Mouse (Mus musculus): ENCODE measurements around the gene Isoc2b. TPM values are rescaled to one million over a fixed set of nuclear protein-coding genes. Genes with fewer than 3 reads are reported as not detected.
"Not testable (repeated sequence)": the region's sequence is repeated elsewhere in the genome, so short reads cannot be mapped to it uniquely, and the experiment has no call there.

The Isoc2b gene
- polyA plus RNA-seq, 1 experiment from 2014 or later, result 4.8 TPM

DNA sequence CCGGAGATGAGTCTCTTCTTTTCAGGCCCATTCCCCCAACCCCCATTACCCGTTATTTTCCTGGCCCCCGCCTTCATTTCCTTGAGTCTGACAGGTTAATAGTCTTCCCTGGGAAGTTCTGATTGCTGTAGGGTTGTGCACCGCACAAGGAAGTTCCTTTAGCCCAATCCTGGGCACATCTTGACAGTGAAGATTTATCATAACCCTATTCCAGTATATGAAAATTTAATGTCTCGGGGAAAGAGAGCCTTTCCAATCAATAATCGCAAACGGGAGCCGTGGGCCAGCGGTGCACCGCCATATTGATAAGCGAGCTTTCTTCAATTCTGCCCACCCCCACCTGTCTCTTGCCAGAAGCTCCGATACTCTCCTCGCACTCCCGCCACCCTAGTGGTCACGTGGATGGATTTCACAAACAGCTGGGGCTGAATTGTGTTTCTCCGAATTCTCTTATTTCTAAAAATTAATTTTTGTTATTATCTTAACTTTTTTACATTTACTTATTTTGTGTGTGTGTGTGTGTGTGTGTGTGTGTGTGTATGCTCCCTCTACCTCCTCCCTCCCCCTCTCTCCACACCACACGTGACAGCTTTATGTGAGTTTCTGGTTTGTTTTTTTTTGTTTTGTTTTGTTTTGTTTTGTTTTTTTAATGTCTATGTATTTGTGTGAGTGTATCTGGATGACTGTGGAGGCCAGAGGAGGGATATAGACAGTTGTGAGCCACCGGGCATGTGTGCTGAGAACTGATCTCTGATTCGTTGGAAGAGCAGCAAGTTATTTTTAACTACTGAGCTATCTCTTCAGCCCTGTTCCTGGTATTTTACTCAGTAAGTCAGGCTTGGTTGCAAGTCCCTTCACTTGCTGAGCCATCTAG, 29.8 kb upstream of the Isoc2b start:
- 11% methylated on average over 19 of the region's 19 CpGs for WGBS

DNA sequence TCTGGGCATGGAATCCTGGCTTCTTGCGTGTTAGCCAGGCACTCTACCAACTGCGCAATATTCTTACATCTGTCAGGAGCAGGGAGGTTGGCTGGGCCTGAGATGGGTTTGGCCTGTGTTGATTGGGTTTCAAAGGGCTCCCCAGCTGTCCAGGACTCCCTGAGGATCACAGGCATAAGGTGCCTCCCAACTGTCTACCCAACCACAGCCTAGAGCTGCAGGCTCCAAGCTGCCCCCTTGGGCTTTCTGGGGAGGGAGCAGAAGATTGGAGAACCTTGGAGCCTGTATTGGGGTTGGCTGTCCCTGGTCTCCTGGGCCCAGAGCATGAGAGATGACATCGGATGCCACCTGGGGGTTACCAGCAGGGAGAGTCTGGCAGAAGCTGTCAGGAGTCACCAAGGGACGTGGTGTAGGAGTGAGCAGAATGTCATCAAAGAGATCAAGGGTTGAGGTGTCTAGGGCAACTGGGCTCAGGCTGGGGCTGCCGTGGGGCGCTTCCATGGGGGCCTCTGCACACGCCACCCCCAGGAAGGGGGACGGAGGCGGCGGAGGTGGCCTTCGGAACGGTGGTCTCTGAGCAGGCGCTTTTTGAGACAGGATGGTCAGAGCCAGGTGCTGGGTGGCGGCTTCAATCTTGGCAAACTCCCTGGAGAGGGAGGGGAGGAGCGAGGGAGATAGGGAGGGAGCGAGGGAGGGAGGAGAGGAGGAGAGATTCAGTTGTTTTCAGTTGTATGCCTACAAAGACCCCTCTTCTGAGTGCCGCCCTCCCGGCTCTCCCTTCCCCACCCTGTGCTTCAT, 29.0 kb upstream of the Isoc2b start:
- peak overlapping the region; percentile 18 for H3K4me3 ChIP-seq
- no peaks in the 10 kb centered on the region for H3K36me3 ChIP-seq
- H3K27me3 ChIP-seq (replicated peaks), result peaks cover 7% of the 10 kb centered on the region; the same call in 1 of the 2 replicates
- peak overlapping the region; percentile 54 for H3K4me2 ChIP-seq (replicated peaks)
- H3K4me1 ChIP-seq, result peaks cover 4% of the 10 kb centered on the region; the same call in 1 of the 2 replicates
- peak; percentile 61 for ATAC-seq (ENCODE audit: low FRiP score, low read depth)
- peaks cover 4% of the 10 kb centered on the region; the same call in 1 of the 2 replicates for H3K9me3 ChIP-seq
- no peak overlapping the region for H3K27ac ChIP-seq
- H3K9ac ChIP-seq, result peak overlapping the region; percentile 29; the same call in 1 of the 2 replicates
- 22% methylated on average over 18 of the region's 18 CpGs for WGBS

More for the DNA sequence above, 29.8 kb upstream of the Isoc2b start:
- H3K4me3 ChIP-seq, result peak overlapping the region; percentile 18
- no peak overlapping the region for H3K27ac ChIP-seq
- peak overlapping the region; percentile 54 for H3K4me2 ChIP-seq (replicated peaks)
- no peaks in the 10 kb centered on the region for H3K36me3 ChIP-seq
- H3K27me3 ChIP-seq (replicated peaks), result peaks cover 7% of the 10 kb centered on the region; the same call in 1 of the 2 replicates
- peaks cover 4% of the 10 kb centered on the region; the same call in 1 of the 2 replicates for H3K4me1 ChIP-seq
- peak; percentile 56 for ATAC-seq (ENCODE audit: low FRiP score, low read depth)
- H3K9me3 ChIP-seq, result peaks cover 4% of the 10 kb centered on the region; the same call in 1 of the 2 replicates
- H3K9ac ChIP-seq, result peak overlapping the region; percentile 29; the same call in 1 of the 2 replicates

DNA sequence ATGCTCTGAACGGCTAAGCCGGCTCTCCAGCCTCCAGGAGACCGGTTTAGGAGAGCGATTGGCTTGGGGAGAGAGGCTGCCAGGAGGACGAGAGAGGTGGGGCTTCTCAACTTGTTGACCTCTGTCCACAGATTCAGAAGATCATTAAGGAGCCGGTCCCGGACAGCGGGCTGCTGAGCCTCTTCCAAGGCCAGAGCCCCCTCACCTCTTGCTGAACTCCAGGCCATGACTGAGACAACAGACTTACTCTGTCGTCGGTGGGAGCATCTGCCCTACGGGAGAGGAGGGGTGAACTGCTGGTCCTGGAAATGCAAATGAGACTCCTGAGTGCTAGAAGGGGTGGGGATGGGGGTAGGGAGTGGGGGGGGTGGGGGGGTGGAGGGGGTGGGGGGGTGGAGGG, 25.1 kb upstream of the Isoc2b start:
- WGBS, result 58% methylated on average over 11 of the region's 11 CpGs
- Histone ChIP-seq H3K9ac (no peak overlapping the region), H3K4me1 (peaks cover 4% of the 10 kb centered on the region; the same call in 1 of the 2 replicates), H3K9me3 (no peaks in the 10 kb centered on the region), H3K27me3 (replicated peaks) (peaks cover 7% of the 10 kb centered on the region; the same call in 1 of the 2 replicates), H3K36me3 (no peaks in the 10 kb centered on the region), H3K4me2 (replicated peaks) (no peak overlapping the region), H3K4me3 (no peak overlapping the region), H3K27ac (no peak overlapping the region)
- ATAC-seq (ENCODE audit: low FRiP score, low read depth), result no peak

DNA sequence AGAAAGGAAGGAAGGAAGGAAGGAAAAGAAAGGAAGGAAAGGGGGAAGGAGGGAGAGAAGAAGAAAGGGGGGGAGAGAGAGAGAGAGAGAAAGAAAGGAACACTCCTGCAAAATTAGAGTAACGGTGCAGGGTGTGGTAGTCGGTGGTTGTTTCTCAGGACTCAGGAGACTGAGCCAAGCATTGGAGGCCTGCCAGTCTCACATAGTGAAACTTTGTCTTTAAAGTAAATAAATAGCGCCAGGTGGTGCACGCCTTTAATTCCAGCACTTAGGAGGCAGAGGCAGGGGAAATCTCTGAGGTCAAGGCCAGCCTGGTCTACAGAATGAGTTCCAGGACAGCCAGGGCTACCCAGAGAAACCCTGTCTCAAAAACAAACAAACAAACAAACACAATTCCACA, 16.6 kb upstream of the Isoc2b start:
- Histone ChIP-seq H3K27me3 (replicated peaks) (no peaks in the 10 kb centered on the region), H3K36me3 (no peaks in the 10 kb centered on the region), H3K27ac (no peak overlapping the region), H3K9me3 (no peaks in the 10 kb centered on the region), H3K9ac (no peak overlapping the region), H3K4me3 (no peak overlapping the region), H3K4me2 (replicated peaks) (no peak overlapping the region), H3K4me1 (no peaks in the 10 kb centered on the region)
- WGBS, result 84% methylated on average over 4 of the region's 4 CpGs
- no peak for ATAC-seq (ENCODE audit: low FRiP score, low read depth)

DNA sequence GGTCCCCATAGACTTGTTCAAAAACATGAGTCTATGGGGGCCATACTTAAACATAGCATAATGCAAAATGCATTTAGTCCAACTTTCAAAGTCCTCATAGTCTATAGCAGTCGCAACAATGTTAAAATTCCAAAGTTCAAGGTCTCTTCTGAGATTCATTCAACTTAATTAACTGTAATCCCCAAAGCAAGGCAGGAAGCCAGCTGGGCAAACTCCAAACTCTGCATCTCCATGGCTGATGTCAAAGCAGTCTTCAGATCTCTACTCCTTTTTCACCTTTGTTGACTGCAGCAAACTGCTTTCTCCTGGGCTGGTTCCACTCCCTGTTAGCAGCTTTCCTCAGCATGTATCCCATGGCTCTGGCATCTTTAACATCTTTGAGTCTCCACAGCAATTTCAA, 9.0 kb upstream of the Isoc2b start:
- H3K4me3 ChIP-seq; H3K36me3 ChIP-seq; H3K4me2 ChIP-seq (replicated peaks); H3K9me3 ChIP-seq; H3K27me3 ChIP-seq (replicated peaks); ATAC-seq (ENCODE audit: low FRiP score, low read depth); H3K9ac ChIP-seq; H3K4me1 ChIP-seq; H3K27ac ChIP-seq: not testable (repeated sequence)
- 95% methylated on average over 1 of the region's 1 CpGs for WGBS

DNA sequence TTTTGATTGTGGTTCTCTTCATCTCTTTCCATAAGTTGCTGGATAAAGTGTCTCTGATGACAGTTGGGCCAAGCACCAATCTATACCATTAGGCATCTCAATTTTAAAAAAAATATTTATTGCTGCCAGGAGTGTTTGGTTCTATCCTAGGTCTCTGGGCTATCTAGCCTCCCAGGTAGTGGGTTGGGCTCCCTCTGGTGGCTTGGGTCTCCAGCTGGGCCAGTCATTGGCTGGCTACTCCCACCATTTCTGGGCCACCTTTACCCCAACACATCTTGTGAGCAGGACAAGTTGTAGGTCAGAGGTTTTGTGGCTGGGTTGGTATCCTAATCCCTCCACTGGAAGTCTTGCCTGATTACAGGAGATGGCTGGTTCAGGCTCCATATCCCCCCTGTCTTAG, 8.1 kb upstream of the Isoc2b start:
- ATAC-seq (ENCODE audit: low FRiP score, low read depth), result no peak

DNA sequence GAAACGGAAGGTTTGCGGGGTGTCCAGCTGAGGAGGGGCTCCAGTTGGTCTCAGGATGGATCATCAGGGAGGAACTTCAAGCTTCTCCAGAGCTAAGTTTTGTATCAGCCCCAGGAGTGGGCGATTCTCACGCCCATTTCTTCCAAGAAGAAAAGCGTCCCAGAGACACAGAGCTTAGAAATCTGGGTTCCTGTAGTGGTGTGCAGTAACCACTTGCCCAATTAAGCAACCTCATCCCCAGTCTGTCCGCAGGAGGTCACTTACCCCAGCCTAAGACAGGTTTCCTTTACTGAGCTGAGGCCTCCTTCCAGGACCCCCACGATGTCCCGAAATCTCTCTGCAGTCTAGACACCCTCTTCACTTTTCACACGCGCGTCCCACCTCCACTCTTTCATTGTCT, 7.2 kb upstream of the Isoc2b start:
- H3K4me1 ChIP-seq, result peaks cover 8% of the 10 kb centered on the region
- H3K9me3 ChIP-seq, result no peaks in the 10 kb centered on the region
- H3K4me3 ChIP-seq, result peak overlapping the region; percentile 45
- peak; percentile 46; the same call in 1 of the 2 replicates for ATAC-seq (ENCODE audit: low FRiP score, low read depth)
- no peak overlapping the region for H3K27ac ChIP-seq
- H3K36me3 ChIP-seq, result no peaks in the 10 kb centered on the region
- H3K4me2 ChIP-seq (replicated peaks), result peak overlapping the region; percentile 80
- no peaks in the 10 kb centered on the region for H3K27me3 ChIP-seq (replicated peaks)
- 10% methylated on average over 11 of the region's 11 CpGs for WGBS
- peak overlapping the region; percentile 55; the same call in 1 of the 2 replicates for H3K9ac ChIP-seq

More for the DNA sequence above, 8.1 kb upstream of the Isoc2b start:
- Histone ChIP-seq H3K27me3 (replicated peaks) (no peaks in the 10 kb centered on the region), H3K36me3 (no peaks in the 10 kb centered on the region), H3K4me1 (peaks cover 8% of the 10 kb centered on the region), H3K4me3 (no peak overlapping the region), H3K9me3 (no peaks in the 10 kb centered on the region), H3K27ac (no peak overlapping the region), H3K4me2 (replicated peaks) (peak overlapping the region; percentile 80; the same call in 1 of the 2 replicates), H3K9ac (no peak overlapping the region)

DNA sequence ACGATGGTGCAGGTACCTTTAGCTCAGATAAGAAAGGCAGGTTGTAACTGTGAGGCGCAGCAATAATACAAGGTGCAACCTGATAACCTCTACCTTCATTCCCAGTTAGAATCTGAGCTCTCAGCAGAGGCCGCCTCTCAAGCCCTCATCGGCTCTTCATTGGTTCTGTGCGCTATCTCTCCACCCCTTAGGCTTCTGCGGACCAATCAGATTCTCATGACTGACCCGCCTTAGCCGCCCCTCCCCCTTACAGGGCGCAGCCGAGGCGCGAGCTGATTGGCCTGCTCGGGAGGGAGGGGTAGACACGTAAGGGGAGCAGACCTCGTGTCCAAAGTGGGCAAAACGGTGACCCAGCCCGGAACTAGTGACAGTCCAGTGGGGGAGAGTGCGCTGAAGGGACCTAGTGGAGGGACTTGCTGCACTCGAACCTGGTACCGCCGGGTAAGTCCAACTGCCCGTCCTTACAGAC, 6.7 kb upstream of the Isoc2b start, which contains the start of gene Isoc2a:
Gene Isoc2a, plus strand, starts transcription at position 401 of the 469 bp plus-strand sequence.
- no peaks in the 10 kb centered on the region for H3K27me3 ChIP-seq (replicated peaks)
- peak within 1 kb of the TSS; percentile 45 for H3K4me3 ChIP-seq
- H3K36me3 ChIP-seq, result no peaks in the 10 kb centered on the region
- H3K9ac ChIP-seq, result peak within 1 kb of the TSS; percentile 55; the same call in 1 of the 2 replicates
- WGBS, result 2% methylated on average over 22 of the region's 22 CpGs
- ATAC-seq (ENCODE audit: low FRiP score, low read depth), result peak; percentile 99
- H3K27ac ChIP-seq, result no peak within 1 kb of the TSS
- no peaks in the 10 kb centered on the region for H3K9me3 ChIP-seq
- peak within 1 kb of the TSS; percentile 80 for H3K4me2 ChIP-seq (replicated peaks)
- peaks cover 8% of the 10 kb centered on the region for H3K4me1 ChIP-seq

DNA sequence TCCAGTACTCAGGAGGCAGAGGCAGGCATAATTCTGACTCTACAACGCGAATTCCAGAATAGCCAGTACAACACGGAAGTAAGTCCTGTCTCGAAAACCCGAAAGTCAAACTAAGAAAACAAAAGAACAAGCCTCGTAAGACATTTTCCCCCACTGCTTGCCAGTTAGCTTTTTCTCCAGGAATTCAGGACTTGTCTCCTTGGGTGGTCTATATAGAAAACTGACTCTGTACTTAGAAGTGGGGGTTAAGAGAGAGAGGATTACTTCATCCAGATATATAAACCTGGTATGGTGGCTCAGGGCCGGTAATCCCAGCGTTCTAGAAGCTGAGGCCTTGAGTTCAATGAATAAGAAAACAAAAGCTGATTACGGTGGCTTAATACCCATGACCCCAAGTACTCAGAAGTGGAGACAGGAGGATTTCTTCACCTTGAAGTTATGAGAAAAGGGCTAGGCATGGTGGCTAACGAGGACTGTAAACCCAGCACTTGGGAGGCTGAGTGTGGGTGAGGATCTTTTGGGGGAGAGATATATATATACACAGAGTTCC, 3.4 kb downstream of the Isoc2b start:
- Histone ChIP-seq H3K9me3 (no peaks in the 10 kb centered on the region), H3K4me1 (peaks cover 9% of the 10 kb centered on the region), H3K9ac (peak overlapping the region; percentile 47), H3K4me3 (peak overlapping the region; percentile 55), H3K4me2 (replicated peaks) (peak overlapping the region; percentile 66), H3K27me3 (replicated peaks) (no peaks in the 10 kb centered on the region), H3K27ac (peak overlapping the region; percentile 50; the same call in 1 of the 2 replicates), H3K36me3 (no peaks in the 10 kb centered on the region)
- WGBS, result 45% methylated on average over 10 of the region's 10 CpGs
- no peak for ATAC-seq (ENCODE audit: low FRiP score, low read depth)

DNA sequence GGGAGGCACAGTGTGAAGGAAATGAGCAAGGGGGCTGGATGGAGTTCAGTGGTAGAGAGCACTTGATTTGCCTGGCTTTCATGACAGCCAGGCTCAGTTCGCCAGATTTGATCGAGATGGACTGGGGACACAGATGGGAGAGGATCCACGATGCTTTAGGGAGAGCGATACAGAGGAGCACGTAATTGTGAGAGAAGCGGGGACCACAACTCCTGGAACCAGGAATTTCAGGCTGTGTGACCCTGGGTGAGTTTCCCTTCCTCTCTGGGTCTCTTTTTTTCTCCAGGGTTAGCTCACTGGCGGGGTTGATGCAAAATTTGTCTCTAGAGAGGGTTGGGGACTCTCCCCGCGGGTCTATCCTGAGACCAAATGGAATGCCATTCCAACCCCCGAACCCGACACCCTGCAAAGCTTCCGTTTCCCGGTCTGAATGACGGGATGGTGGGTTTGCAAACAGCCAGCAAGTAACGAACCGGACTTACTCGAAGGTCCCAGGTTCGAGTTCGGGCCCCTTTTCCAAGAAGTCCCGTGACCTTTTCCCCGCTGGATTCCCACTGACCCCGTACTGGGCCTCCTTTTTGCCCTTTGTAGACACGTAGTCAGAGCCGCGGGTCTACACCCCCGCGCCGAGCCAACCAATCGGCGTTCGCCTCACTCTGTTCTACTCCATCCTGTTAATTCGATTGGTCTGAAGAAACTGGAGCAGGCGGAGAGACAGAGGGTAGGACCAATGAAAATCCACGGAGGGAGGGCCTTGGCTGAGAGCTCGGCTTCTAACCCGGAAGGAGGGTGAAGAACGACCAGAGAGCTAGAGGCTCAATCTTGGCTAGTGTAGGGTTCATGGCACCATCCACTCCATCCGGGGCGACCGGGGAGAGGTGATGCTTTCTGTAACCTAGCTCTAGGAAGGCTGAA, 4.2 kb downstream of the Isoc2b start:
- Histone ChIP-seq H3K27me3 (replicated peaks) (no peaks in the 10 kb centered on the region), H3K27ac (peak overlapping the region; percentile 50; the same call in 1 of the 2 replicates), H3K36me3 (no peaks in the 10 kb centered on the region), H3K9me3 (no peaks in the 10 kb centered on the region), H3K4me1 (peaks cover 9% of the 10 kb centered on the region), H3K9ac (peak overlapping the region; percentile 55), H3K4me2 (replicated peaks) (peak overlapping the region; percentile 66), H3K4me3 (peak overlapping the region; percentile 55)
- 5% methylated on average over 40 of the region's 40 CpGs for WGBS
- ATAC-seq (ENCODE audit: low FRiP score, low read depth), result peak; percentile 100

DNA sequence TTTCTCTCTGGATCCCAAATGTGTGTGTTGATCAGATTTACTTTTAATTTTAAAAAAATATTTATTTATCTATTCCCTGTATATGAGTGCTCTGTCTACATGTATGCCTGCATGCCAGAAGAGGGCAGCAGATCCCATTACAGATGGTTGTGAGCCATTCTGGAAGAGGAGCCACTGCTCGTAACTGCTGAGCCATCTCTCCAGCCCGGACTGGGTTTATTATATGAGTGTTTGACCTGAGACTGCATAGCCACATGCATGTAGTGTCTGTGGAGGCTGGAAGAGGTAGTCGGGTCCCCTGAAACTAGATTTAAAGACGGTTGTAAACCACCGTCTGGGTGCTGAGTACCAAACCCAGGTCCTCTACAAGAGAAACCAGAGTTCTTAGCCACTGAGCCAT, 5.0 kb downstream of the Isoc2b start:
- Histone ChIP-seq H3K4me3 (no peak overlapping the region), H3K27ac (no peak overlapping the region), H3K27me3 (replicated peaks) (no peaks in the 10 kb centered on the region), H3K4me2 (replicated peaks) (peak overlapping the region; percentile 66), H3K9ac (no peak overlapping the region), H3K36me3 (no peaks in the 10 kb centered on the region), H3K4me1 (peaks cover 9% of the 10 kb centered on the region), H3K9me3 (no peaks in the 10 kb centered on the region)
- WGBS, result 59% methylated on average over 5 of the region's 5 CpGs
- peak; percentile 31; the same call in 1 of the 2 replicates for ATAC-seq (ENCODE audit: low FRiP score, low read depth)
